Mouse (Mus musculus): ENCODE measurements around the gene Susd2. TPM values are rescaled to one million over a fixed set of nuclear protein-coding genes. Genes with fewer than 3 reads are reported as not detected.

Gene Susd2
- polyA plus RNA-seq, 1 experiment from 2014 or later: 10.9 TPM

DNA sequence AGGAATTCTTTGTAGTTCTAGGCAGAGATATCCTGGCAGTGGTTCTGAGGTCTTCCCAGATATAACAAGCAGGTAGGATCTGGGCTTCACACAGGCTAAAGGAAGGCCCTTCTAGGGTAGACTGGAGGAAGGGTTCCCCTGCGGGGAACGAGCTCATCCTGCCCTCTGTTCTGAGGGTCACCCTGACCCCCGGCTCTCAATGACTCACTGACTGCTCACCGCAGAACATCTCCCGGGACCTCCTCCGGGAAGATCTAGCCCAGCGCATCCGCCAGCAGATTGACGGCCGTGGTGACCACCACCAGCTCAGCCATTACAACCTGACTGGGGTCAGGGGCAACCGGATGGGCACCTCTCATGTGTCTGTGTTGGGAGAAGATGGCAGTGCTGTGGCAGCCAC, 34.8 kb downstream of the Susd2 start:
- 86% methylated on average over 11 of the region's 11 CpGs for WGBS
- H3K9ac ChIP-seq: no peak overlapping the region
- no peak for ATAC-seq (ENCODE audit: insufficient number of reproducible peaks, low FRiP score, low TSS enrichment, low read depth)

DNA sequence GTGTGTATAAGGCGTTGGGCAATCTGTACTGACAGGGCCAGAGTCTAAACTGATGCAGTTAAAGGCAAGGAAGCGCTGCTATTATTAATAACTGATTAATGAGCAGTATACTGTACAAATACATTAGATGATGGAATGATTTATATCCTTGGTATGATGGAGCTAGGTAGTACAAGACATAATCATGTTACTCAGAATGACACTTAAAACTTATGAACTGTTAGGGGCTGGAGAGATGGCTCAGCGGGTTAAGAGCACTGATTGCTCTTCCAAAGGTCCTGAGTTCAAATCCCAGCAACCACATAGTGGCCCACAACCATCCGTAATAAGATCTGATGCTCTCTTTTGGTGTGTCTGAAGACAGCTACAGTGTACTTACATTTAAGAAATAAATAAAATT, 36.6 kb downstream of the Susd2 start:
- WGBS: 90% methylated on average over 4 of the region's 4 CpGs
- Histone ChIP-seq H3K27me3 (no peaks in the 10 kb centered on the region), H3K9ac (no peak overlapping the region), H3K27ac (no peak overlapping the region), H3K9me3 (no peaks in the 10 kb centered on the region), H3K36me3 (no peaks in the 10 kb centered on the region), H3K4me3 (no peak overlapping the region), H3K4me2 (no peak overlapping the region), H3K4me1 (no peaks in the 10 kb centered on the region)
- no peak for ATAC-seq (ENCODE audit: insufficient number of reproducible peaks, low FRiP score, low TSS enrichment, low read depth)

More for the DNA sequence above, 34.8 kb downstream of the Susd2 start:
- Histone ChIP-seq H3K27me3 (no peaks in the 10 kb centered on the region), H3K4me3 (no peak overlapping the region), H3K27ac (no peak overlapping the region), H3K4me1 (no peaks in the 10 kb centered on the region), H3K4me2 (no peak overlapping the region), H3K9me3 (no peaks in the 10 kb centered on the region), H3K36me3 (no peaks in the 10 kb centered on the region)

DNA sequence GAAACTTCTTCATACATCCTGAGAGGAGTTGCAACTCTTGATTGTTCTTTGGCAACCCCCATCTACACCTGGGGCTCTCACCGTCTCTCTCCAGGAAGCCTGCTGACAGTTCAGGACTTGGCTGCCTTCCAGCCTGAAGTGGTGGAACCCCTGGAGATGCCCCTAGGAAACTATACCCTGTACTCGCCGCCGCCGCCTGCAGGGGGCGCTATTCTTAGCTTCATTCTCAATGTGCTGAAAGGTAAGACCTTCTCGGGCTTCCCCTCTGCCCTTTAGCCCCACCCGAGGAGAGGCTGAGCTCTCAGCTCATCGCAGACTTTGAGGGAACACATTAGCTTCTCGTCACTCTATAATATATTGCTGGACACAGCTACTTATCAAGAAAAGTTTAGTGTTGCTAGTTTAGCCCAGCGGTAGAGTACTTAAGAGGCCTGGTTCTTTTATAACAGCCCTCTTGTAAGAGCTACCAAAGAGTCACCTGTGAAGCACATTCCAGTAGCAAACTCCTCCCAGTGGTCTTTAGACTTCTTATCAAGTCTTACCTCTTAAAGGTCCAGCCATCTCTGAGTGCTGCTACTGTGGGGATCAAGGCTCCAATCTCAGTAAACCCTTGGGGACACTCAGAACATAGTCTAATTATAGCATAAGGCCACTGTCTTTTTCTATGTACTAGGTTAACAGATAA, 38.5 kb downstream of the Susd2 start:
- no peak overlapping the region for H3K27ac ChIP-seq
- ATAC-seq (ENCODE audit: insufficient number of reproducible peaks, low FRiP score, low TSS enrichment, low read depth): no peak
- WGBS: 40% methylated on average over 11 of the region's 11 CpGs
- H3K9me3 ChIP-seq: no peaks in the 10 kb centered on the region
- H3K27me3 ChIP-seq: no peaks in the 10 kb centered on the region
- H3K4me1 ChIP-seq: no peaks in the 10 kb centered on the region
- H3K4me3 ChIP-seq: no peak overlapping the region
- no peak overlapping the region for H3K9ac ChIP-seq
- H3K36me3 ChIP-seq: no peaks in the 10 kb centered on the region
- no peak overlapping the region for H3K4me2 ChIP-seq

DNA sequence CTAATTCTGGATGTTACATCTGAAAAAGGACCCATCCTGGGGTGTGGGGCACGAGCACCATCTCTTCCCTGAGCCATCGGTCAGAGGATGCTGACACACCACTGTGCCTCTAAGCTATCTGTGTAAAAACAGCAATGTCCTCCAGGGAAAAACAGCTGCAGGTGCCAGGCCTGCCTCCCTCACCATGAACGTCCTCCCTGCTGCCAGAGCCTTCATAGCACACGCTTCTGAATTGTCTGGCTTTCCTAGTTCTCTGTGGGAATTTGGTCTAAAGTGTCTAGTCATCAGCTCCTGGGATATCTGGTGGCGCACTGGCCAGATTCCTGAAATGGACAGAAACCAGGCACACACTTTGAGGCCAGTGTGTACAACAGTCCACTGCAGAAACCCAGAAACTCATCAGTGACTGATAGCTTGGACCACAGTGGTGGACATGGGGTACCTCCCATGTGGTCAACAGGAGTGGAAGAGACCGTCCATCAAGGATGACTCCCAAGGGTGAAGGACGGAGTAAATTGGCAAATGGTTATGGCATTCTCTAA, 43.5 kb downstream of the Susd2 start:
- Histone ChIP-seq H3K27ac (no peak overlapping the region), H3K4me3 (no peak overlapping the region), H3K9me3 (no peaks in the 10 kb centered on the region), H3K4me2 (no peak overlapping the region), H3K27me3 (no peaks in the 10 kb centered on the region), H3K9ac (no peak overlapping the region), H3K4me1 (no peaks in the 10 kb centered on the region), H3K36me3 (no peaks in the 10 kb centered on the region)
- no peak for ATAC-seq (ENCODE audit: insufficient number of reproducible peaks, low FRiP score, low TSS enrichment, low read depth)
- WGBS: 83% methylated on average over 7 of the region's 7 CpGs

- Histone ChIP-seq H3K9me3 (no peaks in the 10 kb centered on the region), H3K9ac (no peak overlapping the region), H3K36me3 (no peaks in the 10 kb centered on the region), H3K27me3 (no peaks in the 10 kb centered on the region), H3K27ac (no peak overlapping the region), H3K4me3 (no peak overlapping the region), H3K4me1 (peaks cover 10% of the 10 kb centered on the region; the same call in 1 of the 2 replicates), H3K4me2 (no peak overlapping the region)
- 62% methylated on average over 8 of the region's 8 CpGs for WGBS
- ATAC-seq (ENCODE audit: insufficient number of reproducible peaks, low FRiP score, low TSS enrichment, low read depth): no peak
These were observed 47.8 kb downstream of the Susd2 start for GRCm38 (mm10) chr10:75595981-75596380.

DNA sequence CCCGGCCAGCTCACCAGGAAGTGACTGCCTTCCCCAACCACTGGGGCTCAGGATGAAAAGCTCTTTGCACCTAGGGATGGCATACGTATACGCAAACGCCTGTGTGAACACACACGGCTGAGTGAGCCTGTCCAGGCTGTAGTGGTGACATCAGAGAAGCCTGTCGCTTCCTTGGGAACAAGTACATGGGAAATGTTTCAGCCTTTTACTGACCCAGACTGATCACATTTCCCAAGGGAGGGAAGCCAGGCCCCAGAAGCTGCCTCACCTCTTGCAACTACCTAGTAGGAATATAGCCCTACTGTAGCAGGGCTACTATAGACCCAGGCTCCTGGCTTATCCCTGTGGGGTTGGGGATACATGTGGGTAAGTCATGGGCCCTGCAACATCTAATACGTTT, 51.2 kb downstream of the Susd2 start:
- no peak overlapping the region for H3K27ac ChIP-seq
- 67% methylated on average over 7 of the region's 7 CpGs for WGBS
- no peak overlapping the region for H3K4me3 ChIP-seq
- H3K9ac ChIP-seq: no peak overlapping the region
- H3K9me3 ChIP-seq: no peaks in the 10 kb centered on the region
- H3K27me3 ChIP-seq: no peaks in the 10 kb centered on the region
- no peaks in the 10 kb centered on the region for H3K36me3 ChIP-seq
- ATAC-seq (ENCODE audit: insufficient number of reproducible peaks, low FRiP score, low TSS enrichment, low read depth): no peak
- no peak overlapping the region for H3K4me2 ChIP-seq
- H3K4me1 ChIP-seq: peaks cover 25% of the 10 kb centered on the region

DNA sequence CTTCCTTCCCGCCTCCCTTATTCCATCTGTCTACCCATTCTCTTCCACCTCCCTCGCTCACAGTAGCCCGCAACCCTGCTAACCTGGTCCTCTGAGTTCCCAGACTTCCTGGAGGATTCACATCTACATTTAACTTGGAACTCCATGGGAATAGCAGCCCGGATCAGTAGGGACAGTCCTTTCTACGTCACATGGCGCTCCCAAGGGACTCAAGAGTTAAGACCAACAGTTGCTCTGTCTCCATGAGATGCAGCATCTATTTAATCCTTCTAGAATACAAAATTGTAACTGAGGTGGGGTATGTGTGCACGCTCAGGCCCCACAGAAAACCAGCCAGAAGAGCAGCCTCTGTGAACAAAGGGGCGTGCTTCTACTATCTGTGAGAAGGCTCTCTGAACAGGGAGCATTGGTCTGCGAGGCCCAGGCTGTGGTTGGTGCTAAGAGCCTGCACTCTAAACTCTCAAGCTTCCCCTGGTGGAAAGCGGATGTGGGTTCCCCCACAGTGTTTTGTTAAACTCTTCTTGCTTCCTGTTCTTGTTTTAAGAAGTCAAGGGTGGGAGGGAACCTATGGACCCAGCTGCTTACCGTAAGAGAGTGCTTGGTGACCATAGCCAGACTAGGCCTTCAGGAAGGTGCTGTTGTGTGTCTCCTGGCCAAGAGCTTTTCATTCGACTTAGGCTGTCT, 52.5 kb downstream of the Susd2 start:
- no peak overlapping the region for H3K4me2 ChIP-seq

GRCm38 (mm10) chr10:75589651-75590050, 54.2 kb downstream of the Susd2 start:
- Histone ChIP-seq H3K27ac (peak overlapping the region; percentile 38; the same call in 1 of the 2 replicates), H3K9ac (no peak overlapping the region), H3K4me2 (peak overlapping the region; percentile 15), H3K9me3 (no peaks in the 10 kb centered on the region), H3K36me3 (no peaks in the 10 kb centered on the region), H3K4me3 (peak overlapping the region; percentile 2; the same call in 1 of the 2 replicates), H3K4me1 (peaks cover 33% of the 10 kb centered on the region), H3K27me3 (no peaks in the 10 kb centered on the region; the same call in 1 of the 2 replicates)
- WGBS: 57% methylated on average over 16 of the region's 16 CpGs
- no peak for ATAC-seq (ENCODE audit: insufficient number of reproducible peaks, low FRiP score, low TSS enrichment, low read depth)

More for the DNA sequence above, 52.5 kb downstream of the Susd2 start:
- Histone ChIP-seq H3K27me3 (no peaks in the 10 kb centered on the region), H3K9me3 (no peaks in the 10 kb centered on the region), H3K4me1 (peaks cover 27% of the 10 kb centered on the region), H3K4me3 (no peak overlapping the region), H3K36me3 (no peaks in the 10 kb centered on the region), H3K27ac (no peak overlapping the region), H3K9ac (no peak overlapping the region)
- no peak for ATAC-seq (ENCODE audit: insufficient number of reproducible peaks, low FRiP score, low TSS enrichment, low read depth)
- 75% methylated on average over 12 of the region's 12 CpGs for WGBS

DNA sequence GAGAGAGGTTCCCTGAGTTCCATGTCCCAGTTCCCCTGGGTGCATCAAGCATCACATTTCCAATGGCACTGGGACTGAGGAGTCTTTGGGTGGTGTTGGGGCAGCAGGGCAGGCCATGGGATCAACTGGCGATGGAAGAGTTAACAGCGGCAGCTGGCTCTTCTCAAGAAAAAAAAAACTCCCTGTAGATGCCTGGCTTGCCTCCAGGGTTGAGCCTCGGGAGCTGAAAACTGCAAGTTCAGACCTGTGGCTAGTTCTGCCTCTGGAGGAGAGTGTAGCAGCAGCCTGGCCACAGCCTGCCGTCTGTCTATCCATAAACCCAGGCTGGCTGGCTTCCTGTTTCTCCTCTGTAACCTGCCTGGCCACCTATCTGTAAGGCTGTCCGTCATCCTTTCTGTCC, 54.7 kb downstream of the Susd2 start, which contains the start of gene Ggt5:
Gene Ggt5 (plus strand): TSS at position 212 of the 400 bp plus-strand sequence.
- H3K4me2 ChIP-seq: peak within 1 kb of the TSS; percentile 15
- no peaks in the 10 kb centered on the region; the same call in 1 of the 2 replicates for H3K27me3 ChIP-seq
- H3K36me3 ChIP-seq: no peaks in the 10 kb centered on the region
- WGBS: 15% methylated on average over 5 of the region's 5 CpGs
- H3K27ac ChIP-seq: peak within 1 kb of the TSS; percentile 38; the same call in 1 of the 2 replicates
- peak within 1 kb of the TSS; percentile 2; the same call in 1 of the 2 replicates for H3K4me3 ChIP-seq
- H3K9ac ChIP-seq: no peak within 1 kb of the TSS
- peaks cover 33% of the 10 kb centered on the region for H3K4me1 ChIP-seq
- no peaks in the 10 kb centered on the region for H3K9me3 ChIP-seq
- ATAC-seq (ENCODE audit: insufficient number of reproducible peaks, low FRiP score, low TSS enrichment, low read depth): no peak

DNA sequence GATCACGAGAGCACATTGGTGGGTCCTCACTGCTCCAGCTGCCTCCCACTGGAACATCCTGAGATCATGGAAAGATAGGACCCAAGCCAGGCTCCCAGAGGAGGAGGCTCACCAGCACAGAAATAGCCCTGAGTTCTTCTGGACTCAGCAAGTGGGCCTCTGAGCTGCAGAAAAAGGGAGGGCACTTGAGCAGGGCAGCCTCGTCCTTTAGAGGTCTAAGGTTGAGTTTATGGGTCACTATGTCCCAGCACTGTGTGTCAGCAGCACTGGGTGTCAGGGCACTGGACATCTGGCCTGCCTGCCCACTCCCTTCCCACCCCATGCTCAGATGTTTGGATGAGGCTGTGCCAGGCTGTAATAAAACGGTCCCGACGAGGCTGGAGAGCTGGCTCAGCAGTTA, 55.5 kb downstream of the Susd2 start:
- no peak overlapping the region for H3K9ac ChIP-seq
- no peak overlapping the region for H3K27ac ChIP-seq
- H3K9me3 ChIP-seq: no peaks in the 10 kb centered on the region
- no peak overlapping the region for H3K4me3 ChIP-seq
- no peak for ATAC-seq (ENCODE audit: insufficient number of reproducible peaks, low FRiP score, low TSS enrichment, low read depth)
- H3K36me3 ChIP-seq: no peaks in the 10 kb centered on the region
- peaks cover 33% of the 10 kb centered on the region for H3K4me1 ChIP-seq
- 32% methylated on average over 5 of the region's 5 CpGs for WGBS
- H3K27me3 ChIP-seq: no peaks in the 10 kb centered on the region; the same call in 1 of the 2 replicates
- H3K4me2 ChIP-seq: no peak overlapping the region

DNA sequence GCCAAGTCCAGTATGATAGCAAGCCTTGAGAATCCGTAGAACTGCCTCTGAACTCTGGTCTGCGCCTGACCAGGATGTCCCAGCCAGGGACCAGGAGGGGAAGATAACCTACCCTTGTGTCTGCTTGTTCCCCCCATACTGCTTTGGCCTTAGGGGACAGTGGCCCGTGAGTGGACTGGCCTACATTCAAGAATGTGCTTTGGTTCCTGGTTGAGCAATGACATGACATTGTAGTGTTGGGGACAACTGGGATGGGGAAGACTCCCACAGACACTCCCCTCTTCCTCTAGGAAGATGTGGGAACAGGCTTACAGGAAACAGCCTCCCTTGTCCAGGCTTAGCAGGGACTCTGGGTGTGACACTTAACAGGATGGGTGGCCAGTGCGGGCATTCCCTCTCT, 56.0 kb downstream of the Susd2 start:
- Histone ChIP-seq H3K27me3 (no peaks in the 10 kb centered on the region; the same call in 1 of the 2 replicates), H3K9me3 (no peaks in the 10 kb centered on the region), H3K4me3 (no peak overlapping the region), H3K27ac (no peak overlapping the region), H3K4me1 (peaks cover 33% of the 10 kb centered on the region), H3K9ac (no peak overlapping the region), H3K36me3 (no peaks in the 10 kb centered on the region), H3K4me2 (no peak overlapping the region)
- 81% methylated on average over 4 of the region's 4 CpGs for WGBS
- ATAC-seq (ENCODE audit: insufficient number of reproducible peaks, low FRiP score, low TSS enrichment, low read depth): no peak

Measured in limb, embryonic 15.5 days (tissue).